Mouse (Mus musculus) spleen, postnatal 14 days (tissue): ENCODE data around the gene Htr5b.

Experiments
- DNase-seq, 2 experiments: peaks; one replicate each; pipeline ENCODE4 v3.0.0; 2021 to 2022; ENCODE audit warnings: low spot score in 2 of 2

The Htr5b gene

GRCm38 (mm10) chr1:121490241-121490640, 38.0 kb downstream of the Htr5b start:
- DNase-seq = no peak

- no peak for DNase-seq
These were observed 41.5 kb downstream of the Htr5b start for GRCm38 (mm10) chr1:121486803-121487202.

- DNase-seq = no peak
These were observed 45.2 kb downstream of the Htr5b start for GRCm38 (mm10) chr1:121483091-121483490.

- DNase-seq = no peak
These were observed 48.9 kb downstream of the Htr5b start for GRCm38 (mm10) chr1:121479403-121479802.

- no peak for DNase-seq
These were observed 49.8 kb downstream of the Htr5b start for GRCm38 (mm10) chr1:121478284-121478980.

GRCm38 (mm10) chr1:121477716-121478115, 50.5 kb downstream of the Htr5b start:
- DNase-seq = no peak

- DNase-seq = no peak
These were observed 56.8 kb downstream of the Htr5b start for GRCm38 (mm10) chr1:121471503-121471902.

GRCm38 (mm10) chr1:121468271-121468670, 60.0 kb downstream of the Htr5b start:
- no peak for DNase-seq

- no peak for DNase-seq
These were observed 62.0 kb downstream of the Htr5b start for GRCm38 (mm10) chr1:121466276-121466675.

GRCm38 (mm10) chr1:121463806-121464205, 64.5 kb downstream of the Htr5b start:
- DNase-seq = no peak

- no peak for DNase-seq
These were observed 65.6 kb downstream of the Htr5b start for GRCm38 (mm10) chr1:121462643-121463042.

GRCm38 (mm10) chr1:121461895-121462294, 66.4 kb downstream of the Htr5b start:
- no peak for DNase-seq

GRCm38 (mm10) chr1:121460077-121460476, 68.2 kb downstream of the Htr5b start:
- DNase-seq = no peak
